Mouse (Mus musculus): ENCODE results near the gene Cd2bp2.

DNA sequence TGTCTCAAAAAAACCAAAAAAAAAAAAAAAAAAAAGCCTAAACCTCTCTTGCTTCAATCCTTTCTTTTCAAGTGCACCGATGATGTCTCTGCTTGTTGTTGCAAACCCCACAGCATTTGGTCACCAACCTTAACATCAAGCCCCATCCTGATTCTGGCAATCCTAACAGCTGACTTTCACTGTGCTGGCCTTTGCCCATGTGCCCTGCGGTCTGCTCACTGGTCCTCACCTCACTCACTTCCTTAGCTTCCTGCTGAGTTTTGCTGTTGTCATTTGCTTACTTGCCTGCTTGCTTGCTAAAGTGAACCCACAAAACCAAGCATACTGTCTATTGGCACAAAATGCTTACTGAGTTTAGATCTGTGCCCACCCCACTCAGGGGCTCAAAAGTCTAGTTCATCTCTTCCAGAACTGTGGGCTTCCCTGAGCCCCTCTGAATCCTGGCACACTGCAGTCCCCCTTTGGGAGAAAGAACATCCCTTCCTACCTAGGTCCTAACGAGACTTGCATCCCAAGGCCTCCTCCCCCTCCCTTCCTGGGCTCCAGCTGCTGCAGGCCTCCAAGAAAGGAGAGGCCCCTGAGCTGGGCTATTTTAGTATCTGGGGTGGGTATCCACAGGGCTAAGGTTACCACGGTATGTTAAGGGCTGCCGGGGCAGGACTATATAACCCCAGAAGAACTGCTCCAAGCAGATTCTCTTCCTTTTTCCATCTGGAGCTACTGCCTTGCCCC is 15.3 kb upstream of the Cd2bp2 start:
- TF ChIP-seq CTCF (conservative IDR thresholded peaks at IDR 0.05; ENCODE audit: low read length) (no peak), POU5F1 (IDR thresholded peaks at IDR 0.05; ENCODE audit: borderline replicate concordance, low read length) (no peak), NANOG (IDR thresholded peaks at IDR 0.05; ENCODE audit: borderline replicate concordance, low read length) (no peak)
